Mouse (Mus musculus): Measurements from ENCODE around the gene Wnt5b.

The Wnt5b gene

DNA sequence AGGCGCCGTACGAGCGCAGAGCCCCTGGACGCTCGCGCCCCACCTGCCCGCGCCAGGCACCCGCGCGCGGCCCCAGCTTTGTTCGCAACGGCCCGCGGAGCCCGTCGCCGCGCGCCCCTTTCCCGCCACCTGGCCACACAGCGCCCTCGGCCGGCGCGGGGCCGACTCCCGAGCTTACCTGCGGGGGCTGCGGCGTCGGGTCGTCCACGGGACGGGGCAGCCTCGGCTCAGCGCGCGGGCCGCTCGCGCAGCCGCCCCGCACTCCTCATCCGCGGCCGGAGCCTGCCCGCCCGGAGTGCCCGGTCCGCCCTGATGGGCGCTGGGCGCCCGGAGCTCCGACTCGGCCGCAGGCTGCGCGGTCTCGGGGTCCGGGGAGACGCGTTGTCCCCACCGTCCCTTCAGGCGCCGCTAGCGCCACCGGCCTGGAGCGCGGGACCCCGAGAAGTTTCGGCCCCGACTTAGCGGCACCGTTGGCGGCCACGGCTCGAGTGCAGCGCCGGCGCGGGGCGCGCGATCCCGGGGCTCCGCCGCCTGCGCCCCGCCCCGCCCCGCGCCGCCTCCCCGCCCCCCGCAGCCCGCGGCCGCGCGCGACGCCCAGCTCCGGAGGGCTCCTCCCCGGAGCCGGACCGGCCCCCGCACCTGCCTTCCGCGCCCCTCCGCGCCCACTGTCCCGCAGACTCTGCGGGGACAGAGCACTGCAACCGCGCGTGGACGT, at the start of gene Wnt5b:
Wnt5b (minus strand) TSS at position 545 of the 715 bp plus-strand sequence.
- DNase-seq (ENCODE audit: low spot score), result peak; percentile 12

DNA sequence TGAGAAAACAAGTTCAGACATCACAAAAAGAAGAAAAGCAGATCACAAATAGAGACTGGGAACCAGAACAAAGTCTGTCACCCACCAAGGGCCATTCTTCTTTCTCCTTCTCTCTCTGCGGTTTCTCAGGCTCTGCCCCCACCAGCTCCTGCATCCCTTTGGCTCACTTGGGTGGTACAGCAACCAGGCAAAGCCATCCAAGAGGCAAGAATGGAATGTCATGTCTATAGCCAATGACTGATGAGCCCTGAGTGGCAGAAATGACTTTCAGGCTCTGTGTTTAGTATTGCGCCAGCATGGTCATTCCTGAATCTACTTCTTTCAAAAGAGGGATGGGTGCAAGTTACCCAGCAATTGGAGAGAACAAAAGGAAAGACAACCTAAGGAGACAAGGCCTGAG, 46.7 kb upstream of the Wnt5b start:
- DNase-seq (ENCODE audit: low spot score), result no peak

DNA sequence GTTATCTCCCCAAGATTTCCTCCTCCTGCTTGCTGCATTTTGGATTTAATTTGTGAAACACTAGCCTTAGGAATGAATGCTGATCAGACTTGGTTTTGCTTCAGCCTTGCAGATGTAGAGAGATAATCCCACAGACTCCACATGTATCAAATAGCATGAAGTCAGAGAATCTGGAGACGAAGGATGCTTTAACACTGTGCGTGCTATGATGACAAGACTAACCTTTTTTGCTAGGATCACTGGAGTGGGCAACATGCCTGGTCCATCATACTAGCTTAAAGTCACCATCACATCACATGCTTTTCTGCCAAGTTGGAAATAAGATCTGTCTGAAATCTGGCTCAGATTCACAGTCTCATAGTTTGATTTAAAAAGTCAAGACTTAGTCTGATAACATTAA, 43.8 kb upstream of the Wnt5b start:
- no peak for DNase-seq (ENCODE audit: low spot score)

DNA sequence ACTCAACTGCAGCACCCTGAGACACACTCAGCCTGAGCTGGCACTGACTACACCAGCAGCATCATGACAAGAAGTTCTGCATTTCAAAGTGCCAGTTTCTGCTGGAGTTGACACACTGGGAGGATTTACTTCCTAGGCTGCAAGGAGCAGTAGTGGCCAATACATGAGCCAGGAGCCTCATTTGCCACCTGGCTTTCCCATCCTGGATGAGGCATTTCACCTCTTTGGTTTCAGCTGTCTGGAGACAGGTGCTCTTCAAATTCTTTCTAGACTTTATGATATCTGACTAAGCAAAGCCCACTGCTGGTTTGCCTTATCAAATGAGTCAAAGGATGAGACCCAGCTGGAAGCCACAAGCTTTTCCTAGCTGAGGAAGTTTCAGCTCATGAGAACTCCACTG, 43.3 kb upstream of the Wnt5b start:
- no peak for DNase-seq (ENCODE audit: low spot score)

DNA sequence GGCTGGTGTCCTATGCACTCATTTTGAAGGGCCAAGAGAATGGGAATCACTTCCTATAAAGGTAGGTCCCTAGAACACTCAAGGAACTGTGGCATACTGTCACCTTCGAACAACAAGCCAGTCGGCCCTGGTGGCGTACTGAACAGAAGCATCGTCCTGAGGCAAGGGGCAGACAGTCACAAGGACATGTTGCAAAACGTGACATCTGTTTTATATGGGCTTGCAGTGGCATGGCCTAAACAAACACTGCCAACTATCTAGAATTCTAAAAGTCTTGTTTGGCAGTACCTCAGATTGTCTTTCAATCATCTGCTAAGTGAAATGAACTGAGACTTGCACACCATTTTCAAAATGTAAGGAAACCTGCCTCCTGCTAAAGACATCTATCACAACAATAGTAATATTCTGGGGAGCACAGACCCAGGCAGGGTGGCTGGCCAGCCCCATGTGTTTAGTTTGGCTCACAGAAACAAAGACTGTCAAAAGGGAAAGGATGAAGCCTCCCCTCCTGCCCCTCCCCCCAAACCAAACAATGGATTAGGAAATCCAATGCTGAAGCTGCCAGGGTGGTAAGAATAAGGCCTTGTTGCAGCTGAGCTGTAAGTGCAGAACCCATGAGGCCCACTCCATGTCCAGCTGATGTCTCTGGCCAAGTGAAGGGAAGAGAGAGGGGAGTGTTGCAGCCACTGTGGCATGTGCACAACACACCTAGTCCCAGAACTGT, 41.7 kb upstream of the Wnt5b start:
- DNase-seq (ENCODE audit: low spot score), result peak; percentile 28

DNA sequence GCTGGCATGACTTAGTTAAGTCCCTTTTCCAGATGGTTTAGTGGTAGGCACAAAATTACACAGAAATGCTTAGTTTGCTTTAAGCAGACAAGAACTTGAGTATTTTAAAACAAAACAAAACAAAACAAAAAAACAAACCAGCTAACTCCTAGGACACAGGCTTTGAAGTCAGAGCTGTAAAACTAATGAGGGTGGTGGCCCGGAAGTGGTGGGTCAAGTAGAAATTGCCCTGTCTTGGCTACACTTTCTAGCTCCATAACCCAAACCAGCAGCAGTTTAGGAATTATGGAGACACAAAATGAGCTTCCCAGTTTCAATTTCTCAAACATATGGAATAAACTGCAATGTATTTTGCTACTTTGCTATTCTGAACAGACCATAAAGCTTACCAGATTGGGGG, 39.9 kb upstream of the Wnt5b start:
- DNase-seq (ENCODE audit: low spot score), result no peak

DNA sequence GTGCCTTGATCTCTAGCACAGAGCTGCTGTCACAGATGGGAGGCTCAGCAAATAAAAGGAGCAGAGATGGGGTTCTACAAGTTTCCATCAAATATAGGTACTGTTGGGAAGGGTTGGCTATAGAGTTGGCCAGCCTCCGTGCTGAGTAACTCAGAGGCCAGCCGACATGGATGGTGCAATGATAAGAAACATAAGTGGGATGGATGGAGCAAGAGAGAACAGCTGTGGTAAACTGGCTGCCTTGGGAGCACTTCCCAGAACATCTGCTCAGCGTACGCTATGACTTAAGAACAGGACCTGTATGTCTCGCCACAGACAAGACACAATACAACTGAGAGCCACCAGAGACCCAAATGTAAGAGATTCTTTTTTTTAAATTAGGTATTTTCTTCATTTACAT, 39.0 kb upstream of the Wnt5b start:
- no peak for DNase-seq (ENCODE audit: low spot score)

DNA sequence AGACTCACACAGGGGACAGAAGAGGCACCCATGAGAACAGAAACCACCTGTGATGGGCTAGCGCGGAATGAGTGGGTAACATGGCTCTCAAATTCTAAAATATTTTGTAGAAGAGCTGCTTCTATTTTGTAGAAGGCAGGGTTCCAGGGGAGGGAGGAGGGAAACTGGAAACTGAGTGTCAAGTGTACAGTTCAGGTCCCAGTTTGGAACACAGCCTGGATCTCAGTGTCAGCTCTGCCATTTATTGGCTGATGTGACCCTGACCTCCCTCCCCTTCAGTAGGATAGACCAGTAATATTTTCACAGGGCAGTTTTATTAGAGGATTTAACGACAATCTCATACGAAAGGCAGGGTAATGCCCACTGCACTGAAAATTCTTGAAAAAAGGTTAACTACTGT, 32.6 kb upstream of the Wnt5b start:
- DNase-seq (ENCODE audit: low spot score), result no peak

DNA sequence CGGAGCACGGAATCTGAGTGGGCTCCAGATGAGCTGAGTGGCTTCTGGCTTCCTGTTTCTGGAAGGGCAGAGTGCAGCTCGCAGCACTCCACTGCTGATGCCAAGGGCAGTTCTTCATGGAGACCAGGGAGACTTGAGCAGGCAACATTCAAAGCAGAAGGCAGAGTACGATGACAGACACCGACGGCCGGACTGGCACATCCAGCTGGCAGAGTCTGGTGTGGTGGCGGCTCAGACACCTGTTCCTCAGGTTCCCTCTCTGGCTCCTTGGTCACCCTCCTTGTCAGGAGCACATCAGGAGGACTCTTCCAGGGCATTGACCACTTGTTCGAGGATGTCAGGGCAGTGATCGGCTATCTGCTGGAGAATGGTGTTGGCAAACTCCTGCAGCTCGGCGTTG, 31.2 kb upstream of the Wnt5b start:
- no peak for DNase-seq (ENCODE audit: low spot score)

DNA sequence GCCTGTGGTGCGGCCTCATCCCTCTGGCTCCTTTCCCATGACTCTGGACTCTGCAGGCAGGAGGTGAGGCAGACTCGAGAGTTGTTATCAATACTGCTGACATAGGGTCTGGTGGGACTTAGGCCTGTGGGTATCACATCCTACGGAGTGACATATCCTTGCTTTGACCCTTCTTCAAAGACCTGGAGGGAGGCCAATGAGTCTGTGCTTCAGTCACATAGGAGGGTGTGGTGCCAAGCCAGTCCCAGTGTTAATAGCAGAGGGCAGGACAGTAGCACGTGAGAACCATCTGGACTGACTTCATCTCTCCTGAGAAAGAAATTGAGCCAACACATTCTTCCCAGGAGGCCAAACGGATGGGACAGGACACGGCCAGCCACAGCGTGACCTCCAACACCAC, 28.1 kb upstream of the Wnt5b start:
- DNase-seq (ENCODE audit: low spot score), result no peak

DNA sequence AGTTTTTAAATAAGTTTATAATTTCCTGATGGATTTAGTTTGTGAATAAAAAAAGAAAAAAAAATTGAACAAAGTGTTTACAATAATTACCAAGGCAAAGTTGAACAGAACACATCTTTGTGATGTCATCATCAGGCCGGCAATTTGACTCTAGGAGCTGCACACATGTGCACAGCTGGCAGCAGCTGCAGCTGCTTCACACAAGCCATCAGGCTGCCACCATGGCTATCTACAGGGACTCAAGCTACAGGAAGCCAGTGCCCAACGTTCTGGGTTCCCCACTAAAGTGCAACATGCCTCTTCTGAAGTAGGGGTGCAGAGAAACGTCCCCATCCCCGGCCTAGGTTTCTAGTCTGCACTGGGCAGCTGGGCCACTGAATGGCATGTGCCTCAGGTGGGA, 26.6 kb upstream of the Wnt5b start:
- DNase-seq (ENCODE audit: low spot score), result no peak

DNA sequence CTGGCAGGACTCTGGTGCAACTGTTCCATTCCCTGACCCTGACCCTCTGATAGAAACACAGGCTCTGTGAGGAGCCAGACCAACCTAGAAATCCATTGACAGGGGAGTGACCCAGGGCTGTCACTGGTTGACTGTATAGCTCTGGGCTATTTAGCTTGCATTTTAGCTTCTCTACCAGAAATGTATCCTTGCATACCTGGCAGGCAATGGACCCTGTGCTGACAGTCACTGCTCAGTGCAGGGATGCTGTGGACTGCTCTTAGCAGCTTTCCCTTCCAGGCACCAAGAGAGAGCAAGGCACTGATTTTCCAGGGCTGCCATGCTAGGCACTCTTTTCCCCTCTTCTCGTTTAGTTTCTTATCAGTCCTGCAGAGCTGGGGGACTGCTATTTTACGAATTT, 24.2 kb upstream of the Wnt5b start:
- DNase-seq (ENCODE audit: low spot score), result no peak

DNA sequence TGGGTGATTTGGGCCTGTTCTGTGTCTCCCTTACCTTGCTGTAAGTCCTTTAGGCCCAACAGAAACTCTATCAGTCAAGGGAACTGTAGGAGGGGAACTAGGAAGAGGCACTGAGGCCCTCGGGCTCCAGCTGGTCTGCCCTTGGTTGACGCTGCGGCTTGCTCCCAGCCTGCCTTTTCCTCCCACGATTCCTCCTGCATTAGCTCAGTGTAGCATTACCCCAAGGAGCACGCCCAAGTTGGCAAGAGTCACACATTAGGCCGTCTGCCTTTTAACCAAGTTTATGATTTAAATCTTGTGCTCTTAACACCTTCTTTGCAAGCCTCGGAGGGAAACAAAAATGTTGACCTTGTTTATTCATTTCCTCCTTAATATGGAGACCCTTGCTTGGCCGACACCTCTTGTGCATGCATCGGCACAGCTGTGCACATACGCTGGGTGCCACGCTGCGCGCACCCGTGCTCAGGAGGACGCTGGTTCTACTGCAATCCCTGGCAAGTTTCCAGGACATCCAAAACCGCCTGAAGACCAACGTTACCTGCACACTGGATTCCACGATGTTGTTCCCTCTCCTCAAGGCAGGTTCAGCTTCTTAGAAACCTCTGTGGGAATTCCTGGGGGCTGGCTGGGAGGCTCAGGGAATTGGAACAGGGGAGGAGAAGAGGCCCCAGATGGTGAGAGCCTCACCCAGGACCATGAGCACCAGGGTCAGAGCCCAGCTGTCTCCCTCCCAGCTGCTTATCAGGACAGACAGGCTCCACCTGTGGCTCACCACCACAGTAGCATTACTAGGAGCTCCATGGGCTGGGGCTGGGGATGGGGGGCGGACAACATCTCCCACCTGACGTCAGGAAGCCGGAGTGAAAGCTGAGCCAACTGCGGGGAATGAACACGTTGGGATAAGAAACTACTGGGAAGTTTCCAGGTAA, 21.6 kb upstream of the Wnt5b start:
- peak; percentile 52 for DNase-seq (ENCODE audit: low spot score)

DNA sequence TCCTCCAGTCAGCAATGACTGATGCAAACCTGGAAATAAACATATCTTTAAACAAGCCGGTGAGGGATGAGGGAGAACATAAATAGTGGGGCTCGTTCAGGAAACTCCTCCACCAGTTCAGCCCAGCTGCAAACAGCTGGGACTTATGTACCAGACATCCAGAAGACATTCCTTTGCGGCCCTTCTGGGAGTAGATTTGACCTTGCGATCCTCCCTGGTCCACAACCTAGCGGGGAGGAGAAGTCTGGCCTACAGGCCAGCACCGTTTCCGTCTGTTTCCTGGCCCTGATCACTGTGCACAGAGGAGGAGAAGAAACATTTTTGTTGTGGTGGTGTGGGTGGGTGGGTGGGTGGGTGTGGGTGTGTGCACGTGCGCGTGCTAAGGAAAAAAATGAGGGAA, 18.4 kb upstream of the Wnt5b start:
- DNase-seq (ENCODE audit: low spot score), result peak; percentile 15

DNA sequence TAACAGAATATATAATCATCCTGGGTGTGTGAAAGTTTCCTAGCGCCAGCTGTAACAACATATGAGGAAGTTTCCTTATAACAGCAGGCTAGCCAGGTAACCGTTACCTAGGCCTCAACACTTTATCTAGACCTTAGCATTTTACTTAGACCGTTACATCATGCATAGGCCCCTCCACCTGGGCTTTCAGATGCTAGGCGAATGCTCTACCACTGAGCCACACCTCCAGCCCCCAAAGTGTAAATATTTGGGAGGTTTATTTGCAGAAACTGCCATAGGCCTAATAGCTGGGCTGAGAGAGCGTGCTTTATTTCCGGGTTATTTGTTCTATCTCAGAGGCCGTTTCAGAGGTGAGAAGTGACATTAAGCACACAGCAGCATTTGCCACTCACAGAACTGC, 14.7 kb upstream of the Wnt5b start:
- no peak for DNase-seq (ENCODE audit: low spot score)

DNA sequence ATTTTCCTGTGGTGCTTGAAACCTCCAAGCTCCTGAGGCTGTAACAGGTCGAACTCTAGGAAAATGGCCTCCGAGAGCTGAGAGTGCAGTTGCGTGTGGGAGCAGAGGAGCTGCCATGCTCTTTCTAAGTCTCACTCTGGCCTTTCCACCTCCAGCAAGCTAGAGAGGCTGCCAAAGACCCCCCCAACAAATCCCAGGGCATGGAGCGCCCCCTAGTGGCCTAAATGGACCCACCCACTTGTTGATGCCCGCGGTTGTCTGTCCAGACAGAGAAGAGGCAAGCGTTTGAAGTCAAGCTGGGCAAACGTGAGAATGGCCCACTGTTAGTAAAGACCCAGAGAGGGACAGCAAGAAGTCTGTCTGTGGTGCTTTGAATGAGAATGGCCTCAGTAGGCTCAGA, 10.3 kb upstream of the Wnt5b start:
- no peak for DNase-seq (ENCODE audit: low spot score)

DNA sequence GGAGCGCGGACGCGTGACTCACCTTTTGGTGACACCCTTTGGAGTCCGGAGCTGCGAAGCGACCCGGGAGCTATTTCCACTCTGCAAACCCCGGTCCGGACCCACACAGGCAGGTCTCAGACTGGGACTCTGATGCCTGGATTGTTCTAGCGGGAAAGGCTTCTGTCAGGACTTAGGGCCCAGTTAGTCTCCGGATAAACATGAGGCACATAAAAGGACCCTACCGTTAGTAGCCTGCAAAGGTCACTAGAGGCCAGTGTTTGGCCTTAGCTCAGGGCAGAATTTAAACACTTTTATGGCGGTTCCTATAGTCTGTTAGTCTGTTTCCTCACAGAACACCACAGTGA, 344 bp upstream of the Wnt5b start:
- DNase-seq (ENCODE audit: low spot score), result no peak

DNA sequence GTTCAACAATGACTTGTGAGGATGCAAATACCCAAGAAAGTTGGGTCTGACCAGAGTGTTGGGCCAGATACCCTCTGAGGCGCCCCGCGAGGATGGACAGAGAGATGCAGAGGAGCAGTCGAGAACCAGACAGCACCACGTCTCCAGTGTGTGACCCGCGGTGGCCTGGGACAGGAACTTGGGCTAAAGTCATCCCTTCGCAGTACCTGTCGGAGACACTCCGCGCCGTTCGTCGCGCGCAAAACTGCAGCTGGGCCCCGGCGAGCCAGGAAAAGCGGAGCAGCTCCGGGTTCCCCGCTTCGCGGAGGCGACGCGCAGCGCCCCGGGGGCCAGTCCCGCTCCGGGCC, 718 bp downstream of the Wnt5b start:
- DNase-seq (ENCODE audit: low spot score), result peak; percentile 20

DNA sequence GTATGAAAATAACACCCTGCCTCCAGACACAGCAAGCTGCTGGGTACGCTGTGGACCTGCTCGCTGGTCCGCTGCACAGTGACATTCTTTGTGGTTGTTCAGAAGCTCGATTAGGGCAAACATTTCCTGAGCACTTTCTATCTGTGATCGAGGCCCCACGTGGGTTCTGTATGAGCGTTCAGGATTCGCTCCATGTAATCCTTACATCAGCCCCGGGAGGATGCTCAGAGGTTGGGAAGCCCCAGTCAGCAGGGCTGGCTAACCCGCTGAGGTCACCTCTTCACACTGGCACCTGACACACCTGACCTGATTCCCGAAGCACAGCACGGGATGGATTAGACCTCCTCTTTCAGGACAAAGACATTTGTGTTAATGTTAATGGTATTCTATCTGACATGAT, 8.3 kb downstream of the Wnt5b start:
- no peak for DNase-seq (ENCODE audit: low spot score)

DNA sequence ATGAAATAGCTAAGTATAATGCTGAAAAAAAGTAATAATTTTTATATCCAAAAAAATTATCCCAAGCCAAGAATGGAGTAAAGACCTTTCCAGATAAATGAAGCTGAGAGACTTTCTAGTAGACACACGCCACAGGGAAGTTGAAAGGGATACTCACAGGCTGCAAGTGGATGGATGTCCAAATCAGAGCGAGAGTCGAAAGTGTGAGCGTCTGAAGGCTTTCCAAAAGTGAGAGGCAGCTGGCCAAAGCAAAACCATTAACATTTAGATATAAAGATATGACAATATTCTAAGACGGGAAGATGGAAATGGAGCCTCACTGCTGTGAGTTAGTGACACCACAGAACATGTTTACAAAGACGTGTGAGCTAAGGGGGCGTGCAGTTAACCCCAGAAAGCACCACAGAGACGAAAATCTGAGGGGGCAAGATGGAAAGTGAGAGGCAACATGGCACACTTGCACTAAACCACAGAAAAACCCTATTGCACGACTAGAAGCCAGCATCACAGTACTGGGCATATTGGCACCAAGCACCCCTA, 10.9 kb downstream of the Wnt5b start:
- DNase-seq (ENCODE audit: low spot score), result no peak

DNA sequence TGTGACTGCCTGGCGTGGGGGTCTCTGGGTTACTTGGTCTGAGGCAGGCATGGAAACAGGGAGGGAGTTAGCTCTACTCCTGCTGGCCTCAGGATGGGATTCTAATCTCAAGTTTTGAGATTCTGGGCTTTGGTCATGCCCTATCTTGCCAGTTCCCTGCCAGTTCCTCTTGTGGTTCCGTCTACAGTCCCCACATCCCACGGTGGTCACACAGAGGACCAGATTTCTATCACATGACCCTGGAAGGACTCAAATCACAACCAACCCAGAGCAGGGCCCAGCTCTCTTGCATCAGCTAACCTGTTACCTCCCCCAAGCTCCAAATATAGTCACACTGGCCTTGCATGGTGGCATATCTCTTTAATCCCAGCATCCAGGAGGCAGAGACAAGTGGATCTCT, 14.5 kb downstream of the Wnt5b start:
- no peak for DNase-seq (ENCODE audit: low spot score)

DNA sequence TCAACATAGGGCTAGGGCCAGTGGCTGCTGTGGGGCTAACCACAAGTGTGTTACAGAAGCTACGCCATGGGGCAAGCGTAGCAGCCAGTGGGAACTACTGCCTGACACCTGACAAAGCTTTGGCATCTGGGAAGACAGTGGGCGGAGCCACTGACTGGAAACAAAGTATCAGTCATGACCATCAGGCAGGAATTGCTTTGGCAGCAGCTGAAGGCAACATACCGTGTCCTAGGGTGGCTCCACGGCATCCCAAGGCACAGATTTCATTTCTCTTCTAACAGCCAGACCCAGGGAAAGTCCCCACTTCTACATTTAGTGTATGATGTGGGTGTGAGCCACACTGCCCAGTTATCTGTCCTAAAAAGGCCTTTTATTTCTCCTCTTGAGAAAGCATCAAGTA, 17.6 kb downstream of the Wnt5b start:
- no peak for DNase-seq (ENCODE audit: low spot score)

DNA sequence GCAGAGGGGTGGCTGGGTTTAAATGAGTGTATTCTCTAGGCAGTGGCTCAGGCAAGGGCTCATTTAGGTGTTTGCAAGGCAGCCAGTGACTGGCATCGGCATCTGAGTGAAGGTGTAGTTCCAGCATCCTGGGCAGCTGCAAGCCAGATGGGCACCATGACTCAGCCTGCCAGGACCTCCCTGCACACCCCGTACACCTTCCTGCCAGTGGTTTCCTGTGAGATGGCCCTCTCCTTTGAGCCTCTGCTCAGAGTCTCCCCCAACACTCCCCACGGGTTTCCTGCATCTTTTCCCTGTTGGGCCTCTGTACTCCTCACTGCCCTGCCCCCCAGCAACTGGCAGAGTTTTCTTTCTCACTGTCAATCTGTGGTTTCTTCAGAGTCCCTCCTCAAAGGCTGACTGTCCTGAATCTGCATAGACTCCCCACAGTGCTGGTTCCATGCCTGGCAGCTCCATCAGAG, 22.2 kb downstream of the Wnt5b start:
- no peak for DNase-seq (ENCODE audit: low spot score)

Data from urinary bladder, postnatal 14 days (tissue).